Mouse (Mus musculus) lung, adult 10 weeks (tissue): ENCODE data around the gene Sptbn1. TPM values are rescaled to one million over a fixed set of nuclear protein-coding genes. Genes with fewer than 3 reads are reported as not detected.

Experiments used
- polyA plus RNA-seq: library from polyadenylated mRNA; stranded (reverse); fragments of 350-450 nt; fragmentation: Illumina TruSeq; extraction: RNeasy Lipid Tissue Mini Kit (QIAGEN cat#74804); gene quantifications from one replicate; pipeline ENCODE4 v1.2.3, GENCODE M21; 2014; ENCODE audit warnings: low read depth, low replicate concordance; ENCODE audit not compliant: insufficient read depth

Sptbn1 gene
- 231 TPM for polyA plus RNA-seq

GRCm38 (mm10) chr11:30267892-30268647 lies at the start of gene Sptbn1:
TSS of gene Sptbn1 (minus strand) at chr11:30268175.

Other genes starting within 250 kb of the Sptbn1 start
- gene Eml6, start 242.1 kb downstream of the Sptbn1 start, polyA plus RNA-seq = 1.4 TPM
- 0.85 TPM for gene 4930505A04Rik, start 203.7 kb upstream of the Sptbn1 start, polyA plus RNA-seq